Mouse (Mus musculus) intestine, embryonic 14.5 days (tissue): ENCODE data around the gene Herpud1. TPM values are rescaled to one million over a fixed set of nuclear protein-coding genes. Genes with fewer than 3 reads are reported as not detected.
A peak's percentile ranks its signal among the peaks of the same experiment; 100 is the strongest.

Experiments
- ATAC-seq: fragments of 200-750 bp; cut with Nextera tagmentation; replicated peaks from 2 replicates; pipeline ENCODE4 v1.8.0; 2017; ENCODE audit warnings: low read depth, moderate number of reproducible peaks, moderate TSS enrichment, moderate library complexity; ENCODE audit not compliant: low FRiP score, low TSS enrichment
- DNase-seq: peaks from one replicate; pipeline ENCODE4 v3.0.0-alpha.2; 2018; ENCODE audit warnings: low spot score
- H3K27ac ChIP-seq: fragments of 300-500 bp; sonication (generic); 2 replicates; pipeline ENCODE4 v1.5.1; 2014; ENCODE audit warnings: low read depth, mild to moderate bottlenecking, control low read depth
- H3K27me3 ChIP-seq: fragments of 300-500 bp; sonication (generic); replicated peaks from 2 replicates; pipeline ENCODE4 v1.6.1; 2014; ENCODE audit warnings: low read length, control low read depth; ENCODE audit not compliant: control insufficient read depth, insufficient read depth
- H3K36me3 ChIP-seq: fragments of 300-500 bp; sonication (generic); 2 replicates; pipeline ENCODE4 v1.6.1; 2014; ENCODE audit warnings: low read length, control low read depth; ENCODE audit not compliant: control insufficient read depth, insufficient read depth
- H3K4me1 ChIP-seq: fragments of 300-500 bp; sonication (generic); replicated peaks from 2 replicates; pipeline ENCODE4 v1.6.1; 2014; ENCODE audit warnings: low read length, control low read depth, mixed read lengths; ENCODE audit not compliant: control insufficient read depth, insufficient read depth
- H3K4me2 ChIP-seq: fragments of 300-500 bp; sonication (generic); 2 replicates; pipeline ENCODE4 v1.6.1; 2014; ENCODE audit warnings: low read length
- H3K4me3 ChIP-seq: fragments of 300-500 bp; sonication (generic); 2 replicates; pipeline ENCODE4 v1.5.1; 2014; ENCODE audit warnings: low read depth, low read length, control low read depth, mixed read lengths
- H3K9ac ChIP-seq: fragments of 300-500 bp; sonication (generic); 2 replicates; pipeline ENCODE4 v1.6.1; 2014; ENCODE audit warnings: mild to moderate bottlenecking, low read length
- H3K9me3 ChIP-seq: fragments of 300-500 bp; sonication (generic); 2 replicates; pipeline ENCODE4 v1.6.1; 2016; ENCODE audit warnings: low read length, control low read depth; ENCODE audit not compliant: control insufficient read depth
- WGBS: fragments of 180-500 bp; shearing (Covaris S2); extraction: QIAGEN DNeasy Blood & Tissue Kit; methylation state at CpG from one replicate; pipeline ENCODE4 v1.1.7; 2014; 5-methylcytosine and 5-hydroxymethylcytosine counted together
- polyA plus RNA-seq: library from polyadenylated mRNA; unstranded; fragments of >200 nt; fragmentation: Nextera tagmentation; extraction: Ambion mirVana; gene quantifications from 2 replicates; pipeline ENCODE4 v1.2.1, GENCODE M21; 2014

The Herpud1 gene
- polyA plus RNA-seq, 1 experiment from 2014 or later = 97.4 TPM

DNA sequence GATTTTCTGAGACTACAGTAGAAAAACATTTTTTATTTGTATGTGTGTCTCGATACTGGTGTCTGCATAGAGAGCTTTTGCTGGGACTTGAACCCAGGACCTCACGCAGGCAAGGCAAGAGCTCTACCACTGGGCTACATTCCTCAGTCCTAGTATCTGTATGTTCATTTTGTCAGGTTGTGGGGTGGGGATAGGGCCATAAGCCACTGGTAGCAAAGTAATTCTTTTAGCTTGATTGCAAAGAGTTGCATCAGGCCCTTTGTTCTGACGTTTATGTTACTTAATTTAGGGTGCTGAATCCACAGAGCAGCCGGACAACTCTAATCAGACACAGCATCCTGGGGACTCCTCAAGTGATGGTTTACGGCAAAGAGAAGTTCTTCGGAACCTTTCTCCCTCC is 4.2 kb downstream of the Herpud1 start:
- H3K4me2 ChIP-seq = no peak overlapping the region
- peaks cover 63% of the 10 kb centered on the region for H3K36me3 ChIP-seq
- H3K27ac ChIP-seq = no peak overlapping the region
- H3K9ac ChIP-seq = no peak overlapping the region
- H3K4me1 ChIP-seq = peaks cover 4% of the 10 kb centered on the region
- H3K27me3 ChIP-seq = no peaks in the 10 kb centered on the region
- no peak for DNase-seq
- no peak overlapping the region for H3K4me3 ChIP-seq
- ATAC-seq = no peak
- WGBS = 94% methylated on average over 6 of the region's 6 CpGs
- no peaks in the 10 kb centered on the region for H3K9me3 ChIP-seq

DNA sequence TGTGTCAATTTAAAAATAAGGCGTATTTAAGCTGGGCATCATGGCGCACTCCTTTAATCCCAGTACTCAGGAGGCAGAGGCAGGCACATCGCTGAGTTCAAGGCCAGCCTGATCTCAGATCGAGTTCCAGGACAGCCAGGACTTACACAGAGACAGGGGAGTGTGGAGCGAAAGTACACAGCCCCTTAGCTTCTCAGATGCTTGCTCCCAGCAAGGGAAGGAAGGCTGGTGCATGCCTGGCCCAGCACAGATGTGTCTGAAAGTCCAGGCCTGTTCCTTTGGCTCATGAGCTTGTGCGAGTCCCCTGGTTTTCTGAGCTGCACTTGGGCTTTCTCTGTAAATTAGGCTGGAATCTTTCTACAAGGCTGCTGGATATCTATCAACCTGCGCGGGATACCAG is 4.7 kb downstream of the Herpud1 start:
- no peak for ATAC-seq
- H3K36me3 ChIP-seq = peaks cover 67% of the 10 kb centered on the region
- 93% methylated on average over 8 of the region's 8 CpGs for WGBS

DNA sequence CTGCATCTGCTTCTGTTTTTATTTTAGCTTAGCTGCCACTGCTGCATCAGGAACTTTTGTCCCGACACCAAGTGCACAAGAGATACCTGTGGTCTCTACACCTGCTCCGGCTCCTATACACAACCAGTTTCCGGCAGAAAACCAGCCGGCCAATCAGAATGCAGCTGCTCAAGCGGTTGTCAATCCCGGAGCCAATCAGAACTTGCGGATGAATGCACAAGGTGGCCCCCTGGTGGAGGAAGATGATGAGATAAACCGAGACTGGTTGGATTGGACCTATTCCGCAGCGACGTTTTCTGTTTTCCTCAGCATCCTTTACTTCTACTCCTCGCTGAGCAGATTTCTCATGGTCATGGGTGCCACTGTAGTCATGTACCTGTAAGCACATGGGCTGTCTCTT is 5.9 kb downstream of the Herpud1 start:
- ATAC-seq (no peak), DNase-seq (peak; percentile 62)
- Histone ChIP-seq H3K4me1 (peaks cover 4% of the 10 kb centered on the region), H3K9ac (no peak overlapping the region), H3K27me3 (no peaks in the 10 kb centered on the region), H3K27ac (no peak overlapping the region), H3K36me3 (peaks cover 72% of the 10 kb centered on the region), H3K9me3 (no peaks in the 10 kb centered on the region), H3K4me3 (no peak overlapping the region), H3K4me2 (no peak overlapping the region)
- WGBS = 85% methylated on average over 12 of the region's 12 CpGs

More for the DNA sequence above, 4.7 kb downstream of the Herpud1 start:
- H3K4me3 ChIP-seq = no peak overlapping the region
- H3K27ac ChIP-seq = no peak overlapping the region
- no peak for DNase-seq
- no peak overlapping the region for H3K9ac ChIP-seq
- H3K9me3 ChIP-seq = no peaks in the 10 kb centered on the region
- H3K4me1 ChIP-seq = peaks cover 4% of the 10 kb centered on the region
- H3K4me2 ChIP-seq = no peak overlapping the region
- H3K27me3 ChIP-seq = no peaks in the 10 kb centered on the region

DNA sequence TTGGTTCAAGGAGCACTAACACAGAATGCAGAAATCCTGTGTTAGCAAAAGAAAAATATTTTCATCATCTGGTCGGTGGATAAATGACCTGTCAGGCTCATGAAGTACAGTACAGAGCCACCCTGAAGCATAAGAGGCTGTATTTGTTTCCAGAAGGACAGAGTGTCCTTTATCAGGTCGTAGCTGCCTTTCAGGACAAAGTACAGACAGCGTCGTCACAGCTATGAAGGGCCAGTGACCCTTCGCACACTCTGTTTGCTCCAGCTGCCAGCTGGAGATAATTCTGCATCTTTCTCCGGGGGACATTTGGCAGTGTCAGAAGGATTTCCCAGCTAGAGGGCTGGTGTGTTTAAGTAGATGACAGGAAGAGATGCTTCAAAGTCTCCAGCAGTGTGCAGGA is 6.4 kb downstream of the Herpud1 start:
- DNase-seq = no peak
- ATAC-seq = no peak
- no peaks in the 10 kb centered on the region for H3K9me3 ChIP-seq
- peaks cover 72% of the 10 kb centered on the region for H3K36me3 ChIP-seq
- peaks cover 3% of the 10 kb centered on the region for H3K4me1 ChIP-seq
- WGBS = 45% methylated on average over 6 of the region's 6 CpGs
- H3K9ac ChIP-seq = no peak overlapping the region
- no peak overlapping the region for H3K4me2 ChIP-seq
- H3K27me3 ChIP-seq = no peaks in the 10 kb centered on the region
- H3K27ac ChIP-seq = no peak overlapping the region
- H3K4me3 ChIP-seq = no peak overlapping the region

DNA sequence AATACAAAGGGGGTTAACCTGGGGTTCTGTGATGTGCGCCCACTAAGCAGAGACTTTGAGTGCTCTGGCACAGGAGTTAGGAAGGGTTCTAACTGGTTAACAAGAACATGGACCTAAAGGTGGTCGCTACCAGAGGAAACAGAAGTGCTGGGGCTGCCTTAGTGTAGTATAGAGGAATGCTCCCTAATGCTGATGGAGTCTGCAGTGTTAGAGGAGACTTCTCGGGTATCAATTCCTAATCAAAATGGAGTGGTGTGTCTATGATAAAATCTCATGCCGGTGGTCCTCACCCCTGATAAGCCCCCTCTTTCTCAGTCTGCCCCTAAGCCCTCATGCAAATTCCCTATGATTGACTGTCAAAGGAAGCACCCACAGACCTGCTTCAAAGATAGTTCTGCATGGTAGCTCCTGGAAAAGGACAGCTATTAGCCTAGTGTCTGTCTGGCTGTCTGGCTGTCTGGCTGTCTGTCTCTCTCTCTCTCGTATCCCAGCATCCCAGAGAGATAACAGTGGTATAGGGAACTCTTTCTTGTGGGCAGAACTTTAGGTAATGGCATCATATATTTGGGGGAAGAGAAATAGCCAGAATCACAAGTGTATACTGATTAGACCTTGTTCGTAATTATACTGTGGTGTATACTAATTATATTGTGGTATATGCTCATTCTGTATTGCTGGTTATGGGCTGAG is 9.8 kb downstream of the Herpud1 start:
- DNase-seq = no peak
- Histone ChIP-seq H3K4me2 (no peak overlapping the region), H3K9me3 (no peaks in the 10 kb centered on the region), H3K9ac (no peak overlapping the region), H3K36me3 (peaks cover 52% of the 10 kb centered on the region), H3K4me1 (no peaks in the 10 kb centered on the region), H3K27ac (no peak overlapping the region), H3K27me3 (no peaks in the 10 kb centered on the region), H3K4me3 (no peak overlapping the region)
- no peak for ATAC-seq
- WGBS = 89% methylated on average over 6 of the region's 6 CpGs

DNA sequence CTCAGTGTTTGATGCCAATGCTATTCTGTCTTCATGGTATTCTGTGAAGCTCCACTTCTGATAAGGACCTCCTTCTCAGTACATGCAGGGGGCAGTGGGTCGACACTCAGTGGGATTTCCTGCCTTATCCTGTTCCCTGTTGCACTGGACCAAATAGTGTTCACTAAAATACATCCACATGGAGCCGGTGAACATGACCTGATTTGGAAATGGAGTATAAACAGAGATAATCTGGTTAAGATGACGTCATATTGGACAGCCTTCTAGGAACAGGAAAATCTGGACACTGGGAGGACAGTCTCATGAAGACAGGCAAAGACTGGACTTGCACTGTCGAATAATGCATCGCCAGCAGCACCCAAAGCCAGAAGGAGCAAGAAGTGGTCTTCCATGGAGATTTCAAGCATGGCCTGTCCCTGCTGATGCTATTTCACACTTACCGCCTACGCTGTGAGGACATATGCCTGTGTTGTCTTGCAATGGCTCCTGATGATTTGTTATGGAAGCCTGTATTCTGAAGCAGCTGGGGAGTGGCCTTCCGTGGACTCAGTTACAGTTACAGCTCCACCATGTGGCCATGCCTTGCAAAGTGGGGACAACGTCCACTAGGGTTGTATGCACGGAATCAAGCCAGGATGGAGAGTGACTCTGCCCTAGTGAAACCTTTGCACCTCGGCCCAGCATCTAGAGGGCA is 10.9 kb downstream of the Herpud1 start:
- Histone ChIP-seq H3K4me1 (no peaks in the 10 kb centered on the region), H3K4me3 (no peak overlapping the region), H3K4me2 (no peak overlapping the region), H3K36me3 (peaks cover 41% of the 10 kb centered on the region), H3K27me3 (no peaks in the 10 kb centered on the region), H3K9me3 (no peaks in the 10 kb centered on the region), H3K27ac (no peak overlapping the region), H3K9ac (no peak overlapping the region)
- peak; percentile 63 for DNase-seq
- WGBS = 64% methylated on average over 11 of the region's 11 CpGs
- ATAC-seq = peak; percentile 43; the same call in 1 of the 2 replicates

DNA sequence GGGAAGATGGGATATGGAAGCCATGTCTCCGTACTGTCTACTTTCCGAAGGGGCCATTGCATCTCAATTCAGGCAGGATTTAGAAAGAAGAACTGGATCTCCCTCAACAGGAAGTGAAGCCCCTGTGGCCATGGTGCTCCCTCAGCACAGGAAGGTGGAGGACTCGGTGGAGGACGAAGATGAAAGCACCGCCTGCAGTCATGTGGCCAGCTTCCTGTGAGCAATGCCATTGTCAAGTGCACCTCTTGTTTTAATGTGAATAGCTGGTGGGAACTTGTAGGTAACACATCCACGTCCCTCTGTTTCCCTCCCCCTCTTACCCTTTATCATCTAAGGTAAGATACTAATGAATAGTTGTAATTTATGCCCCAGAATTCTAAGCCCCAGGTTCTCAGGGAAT is 12.3 kb downstream of the Herpud1 start:
- WGBS = 83% methylated on average over 6 of the region's 6 CpGs
- Histone ChIP-seq H3K4me3 (no peak overlapping the region), H3K4me2 (no peak overlapping the region), H3K27me3 (no peaks in the 10 kb centered on the region), H3K9me3 (no peaks in the 10 kb centered on the region), H3K27ac (no peak overlapping the region), H3K4me1 (no peaks in the 10 kb centered on the region), H3K36me3 (peaks cover 28% of the 10 kb centered on the region), H3K9ac (no peak overlapping the region)
- DNase-seq (no peak), ATAC-seq (no peak)

DNA sequence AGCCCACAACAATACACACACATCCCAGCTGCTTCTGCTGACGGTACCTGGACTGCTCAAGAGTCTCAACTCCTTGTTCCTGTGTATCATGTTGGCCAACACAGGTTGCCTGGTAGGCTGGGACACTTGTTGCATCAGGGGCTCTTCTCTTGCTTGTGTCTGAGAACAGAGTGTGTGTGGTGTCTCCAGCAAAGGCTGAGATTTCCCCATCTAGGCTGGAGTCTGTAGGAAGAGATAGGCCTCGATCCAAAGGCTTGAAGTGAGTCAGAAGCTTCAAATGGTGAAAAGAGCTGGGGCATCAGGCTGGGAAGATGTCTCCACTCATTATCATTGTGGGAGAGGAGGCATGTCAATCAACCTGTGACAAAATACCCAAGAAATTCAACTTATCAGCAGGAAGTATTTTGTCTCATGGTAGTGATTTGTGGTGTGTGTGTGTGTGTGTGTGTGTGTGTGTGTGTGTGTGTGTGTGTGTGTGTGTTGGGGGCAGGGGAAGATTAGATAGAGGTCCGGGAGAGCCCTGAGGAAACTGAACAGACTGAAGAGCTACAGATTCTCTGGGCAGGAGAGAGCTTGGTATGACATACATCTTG is 13.2 kb downstream of the Herpud1 start:
- 85% methylated on average over 3 of the region's 3 CpGs for WGBS
- Histone ChIP-seq H3K9me3 (no peaks in the 10 kb centered on the region), H3K4me3 (no peak overlapping the region), H3K27me3 (no peaks in the 10 kb centered on the region), H3K4me1 (no peaks in the 10 kb centered on the region), H3K4me2 (no peak overlapping the region), H3K36me3 (peaks cover 19% of the 10 kb centered on the region), H3K9ac (no peak overlapping the region), H3K27ac (no peak overlapping the region)
- DNase-seq = no peak
- ATAC-seq = no peak
